Mouse (Mus musculus) embryonic facial prominence, embryonic 11.5 days (tissue): ENCODE measurements at regions not wholly inside any gene's neighbourhood (a gene's known extent, or its start where the extent isn't known, plus 50 kb on each side); places are given as distances from the start of the nearest gene placed in this dataset.

ENCODE experiments used
- ATAC-seq: fragments of 200-750 bp; cut with Nextera tagmentation; replicated peaks from 2 replicates; pipeline ENCODE4 v1.8.0; 2017; ENCODE audit warnings: low read depth; ENCODE audit not compliant: insufficient number of reproducible peaks, low FRiP score, low TSS enrichment
- DNase-seq: peaks from one replicate; pipeline ENCODE4 v3.0.0-alpha.2; 2015; ENCODE audit warnings: low spot score
- H3K27ac ChIP-seq: fragments of 300-500 bp; sonication (generic); replicated peaks from 2 replicates; pipeline ENCODE4 v1.5.1; 2014; ENCODE audit warnings: mild to moderate bottlenecking, low read depth, low read length, control low read depth
- H3K27me3 ChIP-seq: fragments of 300-500 bp; sonication (generic); 2 replicates; pipeline ENCODE4 v1.6.1; 2014; ENCODE audit warnings: mild to moderate bottlenecking, low read length, moderate library complexity, mixed read lengths; ENCODE audit not compliant: control insufficient read depth, insufficient read depth
- H3K36me3 ChIP-seq: fragments of 300-500 bp; sonication (generic); replicated peaks from 2 replicates; pipeline ENCODE4 v1.6.1; 2014; ENCODE audit warnings: low read depth, mild to moderate bottlenecking, low read length, moderate library complexity, mixed read lengths; ENCODE audit not compliant: control insufficient read depth, insufficient read depth
- H3K4me1 ChIP-seq: fragments of 300-500 bp; sonication (generic); 2 replicates; pipeline ENCODE4 v1.6.1; 2014; ENCODE audit warnings: low read length, mixed read lengths; ENCODE audit not compliant: control insufficient read depth, insufficient read depth
- H3K4me2 ChIP-seq: fragments of 300-500 bp; sonication (generic); 2 replicates; pipeline ENCODE4 v1.6.1; 2014; ENCODE audit warnings: low read depth, mild to moderate bottlenecking, control low read depth, low read length, moderate library complexity
- H3K4me3 ChIP-seq: fragments of 300-500 bp; sonication (generic); 2 replicates; pipeline ENCODE4 v1.5.1; 2014; ENCODE audit warnings: low read depth, low read length, control low read depth
- H3K9ac ChIP-seq: fragments of 300-500 bp; sonication (generic); replicated peaks from 2 replicates; pipeline ENCODE4 v1.6.1; 2014; ENCODE audit warnings: mild to moderate bottlenecking, control low read depth, low read length
- H3K9me3 ChIP-seq: fragments of 300-500 bp; sonication (generic); replicated peaks from 2 replicates; pipeline ENCODE4 v1.6.1; 2016; ENCODE audit warnings: mild to moderate bottlenecking, low read length, inconsistent platforms, mixed read lengths; ENCODE audit not compliant: control insufficient read depth
- WGBS: fragments of 180-500 bp; shearing (Covaris S2); extraction: QIAGEN DNeasy Blood & Tissue Kit; methylation state at CpG from one replicate; pipeline ENCODE4 v1.1.7; 2014; 5-methylcytosine and 5-hydroxymethylcytosine counted together

DNA sequence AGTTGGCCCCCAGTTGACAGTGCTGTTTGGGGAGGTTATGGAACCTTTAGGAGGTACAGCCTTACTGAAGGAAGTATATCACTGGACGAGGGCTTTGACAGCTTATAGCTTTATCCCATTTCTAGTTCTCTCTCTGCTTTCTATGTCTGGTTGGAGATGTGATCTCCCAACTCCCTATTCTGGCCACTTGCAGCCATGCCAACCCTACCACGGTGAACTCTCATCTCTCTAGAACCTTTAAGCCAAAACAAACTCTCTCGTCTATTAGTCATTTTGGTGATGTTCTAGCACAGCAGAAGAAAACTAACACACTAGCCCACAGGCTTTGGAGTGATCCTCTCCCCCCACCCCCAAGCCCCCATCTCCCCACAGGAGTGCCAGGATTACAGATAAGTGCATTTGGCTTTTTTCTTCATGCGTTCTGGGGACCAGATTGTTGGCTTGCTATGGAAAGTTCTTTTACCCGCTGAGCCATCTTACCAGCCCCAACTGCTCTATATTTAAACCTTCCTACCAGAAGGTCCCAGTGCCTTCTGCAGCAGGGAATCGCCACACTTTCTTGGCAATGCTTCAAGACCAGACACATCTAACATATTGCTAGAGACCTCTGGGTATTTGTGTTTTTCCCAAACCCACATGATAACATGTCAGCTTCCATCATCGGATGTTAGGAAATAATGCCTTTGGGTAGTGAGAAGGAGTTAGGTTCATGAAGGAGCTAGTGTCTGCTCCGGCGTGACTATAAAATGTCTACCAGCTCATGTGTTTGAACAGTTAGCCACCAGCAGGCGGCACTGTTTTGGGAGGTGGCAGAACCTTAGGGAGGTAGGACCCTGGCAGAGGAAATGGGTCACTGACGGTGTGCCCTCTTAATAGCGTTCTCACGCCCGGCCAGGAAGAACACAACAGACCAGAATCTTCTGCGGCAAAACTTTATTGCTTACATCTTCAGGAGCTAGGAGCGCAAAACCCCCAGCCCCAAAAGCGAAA is 272.1 kb downstream of the Gm49356 start:
- H3K4me1 ChIP-seq, result no peaks in the 10 kb centered on the region
- H3K9me3 ChIP-seq, result no peaks in the 10 kb centered on the region
- 93% methylated on average over 15 of the region's 17 CpGs for WGBS
- DNase-seq (no peak), ATAC-seq (no peak)
- H3K4me3 ChIP-seq, result no peak overlapping the region
- H3K4me2 ChIP-seq, result no peak overlapping the region
- H3K36me3 ChIP-seq, result no peaks in the 10 kb centered on the region
- H3K27ac ChIP-seq, result no peak overlapping the region
- H3K9ac ChIP-seq, result no peak overlapping the region
- H3K27me3 ChIP-seq, result no peaks in the 10 kb centered on the region

- Histone ChIP-seq H3K4me3 (no peak overlapping the region), H3K27ac (no peak overlapping the region), H3K9me3 (0 out of 2 replicates have a peak, but pooled peaks cover 2% of the 10 kb centered on the region), H3K9ac (no peak overlapping the region), H3K4me1 (no peaks in the 10 kb centered on the region), H3K4me2 (no peak overlapping the region), H3K27me3 (no peaks in the 10 kb centered on the region), H3K36me3 (no peaks in the 10 kb centered on the region)
- no peak for ATAC-seq
- DNase-seq, result no peak
- WGBS, result 95% methylated on average over 8 of the region's 8 CpGs
Observed at GRCm38 (mm10) chr15:59167937-59168659, 279.0 kb downstream of the Gm49356 start.

DNA sequence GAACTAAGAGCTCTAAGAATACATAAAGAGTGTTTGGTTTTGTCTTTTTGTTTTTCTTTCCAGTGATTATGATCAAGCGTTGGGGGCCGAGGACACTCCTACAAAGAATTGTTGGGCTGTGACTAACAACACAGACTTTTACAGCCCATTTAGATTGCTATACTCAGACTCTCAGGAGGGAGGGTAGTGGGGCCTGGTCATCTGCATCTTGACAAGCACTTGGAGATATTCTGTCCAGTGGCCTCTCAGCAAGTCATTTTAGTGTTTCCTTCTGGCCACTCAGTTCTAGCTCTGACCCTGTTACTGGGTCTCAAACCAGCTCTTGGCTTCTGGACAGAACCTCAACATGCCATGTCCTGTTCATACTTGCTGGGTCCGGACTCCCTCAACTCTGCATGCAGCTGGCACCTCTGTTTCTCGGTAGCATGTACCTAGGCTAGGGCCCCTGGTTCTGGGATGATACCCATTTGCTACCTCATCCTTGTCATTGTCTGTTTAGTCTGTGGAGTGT is 279.6 kb downstream of the Gm49356 start:
- H3K9me3 ChIP-seq, result 0 out of 2 replicates have a peak, but pooled peaks cover 2% of the 10 kb centered on the region
- no peak for ATAC-seq

GRCm38 (mm10) chr15:59169237-59169797 is 280.2 kb downstream of the Gm49356 start:
- WGBS, result 92% methylated on average over 12 of the region's 12 CpGs
- ATAC-seq (no peak), DNase-seq (no peak)
- Histone ChIP-seq H3K9me3 (0 out of 2 replicates have a peak, but pooled peaks cover 2% of the 10 kb centered on the region), H3K9ac (no peak overlapping the region), H3K4me2 (no peak overlapping the region), H3K4me1 (no peaks in the 10 kb centered on the region), H3K36me3 (no peaks in the 10 kb centered on the region), H3K27ac (no peak overlapping the region), H3K27me3 (no peaks in the 10 kb centered on the region), H3K4me3 (no peak overlapping the region)

More for the DNA sequence above, 279.6 kb downstream of the Gm49356 start:
- no peak overlapping the region for H3K9ac ChIP-seq
- H3K27me3 ChIP-seq, result no peaks in the 10 kb centered on the region
- H3K36me3 ChIP-seq, result no peaks in the 10 kb centered on the region
- no peak overlapping the region for H3K27ac ChIP-seq
- DNase-seq, result no peak
- WGBS, result 93% methylated on average over 4 of the region's 4 CpGs
- no peaks in the 10 kb centered on the region for H3K4me1 ChIP-seq
- H3K4me2 ChIP-seq, result no peak overlapping the region
- H3K4me3 ChIP-seq, result no peak overlapping the region

DNA sequence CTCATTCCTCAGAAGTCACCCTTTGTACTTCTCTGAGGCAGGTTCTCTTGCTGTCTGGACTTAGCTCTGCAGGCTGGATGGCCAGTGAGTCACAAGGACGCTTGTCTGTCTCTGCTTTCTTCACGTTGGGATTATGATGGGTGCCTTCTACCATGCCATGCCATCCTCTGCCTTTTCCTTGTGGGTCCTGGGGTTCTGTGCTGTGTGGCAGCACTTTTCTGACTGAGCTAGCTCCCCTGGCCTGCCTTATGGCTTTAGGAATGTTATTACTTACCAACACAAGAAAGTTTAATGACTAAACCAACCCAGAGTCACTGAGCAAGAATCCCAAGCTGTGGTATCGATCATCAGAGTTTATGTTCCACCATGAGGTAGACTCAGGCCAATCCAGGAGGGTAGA is 280.7 kb downstream of the Gm49356 start:
- ATAC-seq (no peak), DNase-seq (no peak)
- no peak overlapping the region for H3K4me2 ChIP-seq
- H3K9ac ChIP-seq, result no peak overlapping the region
- H3K4me1 ChIP-seq, result no peaks in the 10 kb centered on the region
- H3K4me3 ChIP-seq, result no peak overlapping the region
- no peaks in the 10 kb centered on the region for H3K36me3 ChIP-seq
- H3K27ac ChIP-seq, result no peak overlapping the region
- 87% methylated on average over 3 of the region's 3 CpGs for WGBS
- 0 out of 2 replicates have a peak, but pooled peaks cover 2% of the 10 kb centered on the region for H3K9me3 ChIP-seq
- H3K27me3 ChIP-seq, result no peaks in the 10 kb centered on the region

- Histone ChIP-seq H3K4me1 (no peaks in the 10 kb centered on the region), H3K9me3 (0 out of 2 replicates have a peak, but pooled peaks cover 2% of the 10 kb centered on the region), H3K4me3 (no peak overlapping the region), H3K27me3 (no peaks in the 10 kb centered on the region), H3K9ac (no peak overlapping the region), H3K4me2 (no peak overlapping the region), H3K27ac (no peak overlapping the region), H3K36me3 (no peaks in the 10 kb centered on the region)
- ATAC-seq (no peak), DNase-seq (no peak)
- 27% methylated on average over 6 of the region's 6 CpGs for WGBS
Observed at GRCm38 (mm10) chr15:59171120-59171519, 282.0 kb downstream of the Gm49356 start.

DNA sequence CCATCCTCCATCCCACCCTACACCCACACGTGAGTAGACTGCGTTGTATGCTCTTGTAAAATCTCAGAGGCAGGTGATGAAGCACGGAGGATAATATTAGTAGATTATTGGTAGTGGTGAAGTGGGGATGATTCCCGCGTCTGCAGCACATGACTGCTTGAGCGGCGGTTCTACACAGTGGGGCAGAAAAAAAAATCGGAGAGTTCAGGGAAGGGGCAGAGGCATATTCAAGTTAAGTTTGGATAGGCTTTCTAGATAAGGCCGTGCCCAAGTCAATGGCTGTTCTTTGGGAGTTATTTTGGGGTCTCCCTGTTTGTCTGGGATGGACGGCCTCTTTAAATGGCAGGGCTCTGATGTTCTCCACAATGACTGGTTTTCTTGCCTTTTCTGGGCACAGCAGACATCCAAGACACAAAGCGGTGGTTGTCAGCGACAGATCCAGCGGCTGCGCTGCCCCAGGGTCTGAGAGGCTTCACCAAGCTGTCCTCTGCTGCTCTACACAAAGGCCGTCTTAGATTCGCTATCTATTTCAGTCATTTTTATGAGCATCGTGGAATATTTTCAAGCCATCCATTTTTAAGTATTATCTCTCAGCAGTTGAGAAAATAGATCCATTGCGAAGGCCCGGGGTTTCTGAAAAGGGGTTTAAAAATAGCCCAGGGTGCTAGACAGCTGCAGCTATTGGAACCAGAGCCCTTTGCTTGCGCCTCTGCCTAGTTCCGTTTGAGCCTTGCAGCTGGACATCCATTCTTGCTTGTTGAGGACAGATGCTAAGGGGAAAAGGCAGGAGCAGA is 284.6 kb downstream of the Gm49356 start:
- Histone ChIP-seq H3K4me3 (no peak overlapping the region), H3K36me3 (no peaks in the 10 kb centered on the region), H3K9ac (no peak overlapping the region), H3K27ac (no peak overlapping the region), H3K27me3 (no peaks in the 10 kb centered on the region), H3K9me3 (no peaks in the 10 kb centered on the region), H3K4me2 (no peak overlapping the region), H3K4me1 (no peaks in the 10 kb centered on the region)
- DNase-seq, result no peak
- no peak for ATAC-seq
- 65% methylated on average over 21 of the region's 21 CpGs for WGBS
